Mouse (Mus musculus): ENCODE results near the gene Rad9a.

GRCm38 (mm10) chr19:4213524-4213974 lies 12.1 kb upstream of the Rad9a start:
- no peak for TF ChIP-seq GATA1 (IDR thresholded peaks at IDR 0.05; ENCODE audit: borderline replicate concordance, low read length)
- no peak for TF ChIP-seq FLI1 (IDR thresholded peaks at IDR 0.05; ENCODE audit: low read length)

All from megakaryocyte, embryonic 14.5 days (primary cell).